Mouse (Mus musculus): ENCODE results near the gene Dennd5a. TPM values are rescaled to one million over a fixed set of nuclear protein-coding genes. Genes with fewer than 3 reads are reported as not detected.

Gene Dennd5a
- total RNA-seq, 2 experiments from 2014 or later = 144 to 148 TPM

DNA sequence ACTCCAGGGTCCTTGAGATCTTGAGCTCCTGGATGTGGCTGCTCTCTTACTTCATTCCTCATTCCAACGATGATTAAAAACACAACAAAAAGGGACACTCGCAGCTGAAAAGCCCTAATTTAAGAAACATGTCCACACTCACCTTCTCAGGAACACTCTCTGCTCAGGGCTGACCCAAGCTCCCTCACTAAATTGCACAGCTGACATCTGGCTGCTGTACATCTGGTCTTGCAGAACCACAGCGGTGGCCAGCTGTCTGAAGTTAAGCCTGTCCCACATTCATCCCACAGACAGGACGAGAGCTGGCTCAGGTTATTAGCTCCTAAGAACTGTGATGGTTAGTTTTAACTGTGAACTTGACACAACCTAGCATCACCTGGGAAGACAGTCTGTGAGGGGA lies 68.5 kb downstream of the Dennd5a start:
- intact Hi-C loops (cut with DNase I) = loop anchor here (2.0 to 5.0 kb wide), 2 partner anchors 99 to 184 kb away; no protein-coding TSS in a partner anchor
- DNase-seq (ENCODE audit: low spot score) = no peak

DNA sequence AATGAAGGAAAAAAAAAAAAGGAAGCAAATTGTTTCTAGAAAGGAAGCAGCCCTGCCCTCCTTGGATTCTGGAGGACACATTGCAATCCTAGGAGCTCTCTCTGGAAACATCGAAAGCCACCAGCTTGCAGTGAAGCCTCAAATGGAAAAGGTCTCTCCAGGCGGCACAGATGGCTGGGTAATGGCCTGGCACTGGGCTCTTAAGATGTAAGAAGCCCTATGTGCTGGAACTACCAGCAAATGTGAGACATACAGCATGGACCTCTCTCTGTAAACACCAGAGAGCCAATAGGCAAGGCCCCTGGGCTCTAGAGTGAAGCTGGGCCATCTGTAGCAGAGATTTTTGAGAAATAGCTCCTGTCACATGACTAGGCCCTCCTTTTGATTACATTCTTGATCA lies 70.0 kb downstream of the Dennd5a start:
- no peak for DNase-seq (ENCODE audit: low spot score)
- intact Hi-C loops (cut with DNase I) = loop anchor here (5.0 kb wide), 1 partner anchor 183 kb away; no protein-coding TSS in a partner anchor

DNA sequence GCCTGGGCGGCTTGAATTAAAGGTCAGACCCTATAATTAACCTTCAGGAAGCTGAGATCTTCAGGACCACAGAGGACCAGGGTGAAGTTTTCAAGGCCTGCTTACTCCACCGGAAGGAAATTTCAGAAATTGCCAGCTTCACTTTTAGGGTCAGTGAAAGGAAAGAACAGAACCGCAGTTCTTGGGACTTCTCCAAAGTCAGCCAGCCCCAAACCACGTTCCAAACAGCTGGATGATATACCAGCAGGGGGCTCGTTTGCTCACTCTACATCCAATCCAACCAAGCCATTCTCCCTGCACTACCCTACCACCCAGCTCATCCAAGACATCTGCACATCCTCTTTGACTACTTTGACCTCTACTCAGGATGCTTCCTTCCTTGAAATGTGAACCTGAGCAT lies 71.0 kb downstream of the Dennd5a start:
- intact Hi-C loops (cut with DNase I) = no loop called here
- no peak for DNase-seq (ENCODE audit: low spot score)

DNA sequence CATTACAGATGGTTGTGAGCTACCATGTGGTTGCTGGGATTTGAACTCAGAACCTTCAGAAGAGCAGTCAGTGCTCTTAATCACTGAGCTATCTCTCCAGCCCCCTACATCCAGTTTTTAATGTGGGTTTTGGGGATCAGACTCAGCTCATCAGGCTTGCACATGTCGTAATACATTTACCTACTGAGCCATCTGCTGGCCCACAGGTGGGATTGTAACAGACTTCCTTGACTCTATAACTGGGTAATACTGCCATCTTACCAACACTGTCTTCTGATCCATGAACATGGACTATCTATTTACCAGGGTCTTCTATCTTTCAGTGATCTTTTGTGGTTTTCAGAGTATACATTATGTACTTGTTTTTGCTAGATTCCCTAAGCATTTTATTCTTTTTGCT lies 74.0 kb downstream of the Dennd5a start:
- no peak for DNase-seq (ENCODE audit: low spot score)
- intact Hi-C loops (cut with DNase I) = no loop called here

DNA sequence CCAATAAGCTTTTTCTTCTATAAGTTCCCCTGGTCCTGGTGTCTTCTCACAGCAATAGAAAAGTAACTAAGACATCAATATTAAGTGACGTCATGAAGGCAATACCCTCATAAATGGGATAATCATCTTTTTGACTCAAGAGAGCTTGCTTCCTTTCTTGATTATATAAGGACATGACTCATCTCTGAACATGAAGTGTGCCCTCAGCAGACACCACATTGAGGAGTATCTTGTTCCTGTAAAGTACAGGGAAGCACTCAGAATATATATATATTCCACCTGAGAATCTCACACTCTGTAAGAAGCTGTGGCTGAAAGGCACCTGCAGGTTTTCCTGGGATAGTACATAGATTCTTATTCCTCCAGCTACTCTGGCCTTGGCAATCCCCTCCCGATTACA lies 77.7 kb downstream of the Dennd5a start:
- DNase-seq (ENCODE audit: low spot score) = no peak
- intact Hi-C loops (cut with DNase I) = no loop called here

DNA sequence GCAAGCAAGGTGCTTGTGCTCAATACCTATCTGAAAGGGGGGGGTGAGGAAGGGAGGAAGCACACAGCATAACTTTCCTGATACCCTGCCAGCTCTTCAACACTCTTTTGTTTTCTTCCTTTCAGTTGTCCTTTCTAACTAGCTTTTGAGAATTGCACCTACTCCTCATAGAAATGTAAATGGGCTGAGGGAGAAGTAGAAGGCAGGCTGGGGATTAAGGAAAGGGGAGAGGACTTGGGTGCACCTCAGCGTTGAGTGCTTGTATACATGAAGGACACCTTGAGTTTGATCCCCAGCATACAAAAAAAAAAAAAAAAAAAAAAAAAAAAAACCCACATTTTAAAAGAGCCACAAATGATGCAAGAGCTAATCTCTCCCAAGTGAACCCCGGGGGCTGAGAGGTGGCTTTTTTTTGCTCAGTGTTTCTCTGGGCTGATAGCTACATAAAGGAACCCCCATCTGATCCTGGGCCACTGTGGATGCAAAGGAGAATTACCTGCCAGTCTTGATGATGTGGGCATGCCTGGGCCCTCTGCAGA lies 78.6 kb downstream of the Dennd5a start:
- intact Hi-C loops (cut with DNase I) = no loop called here
- DNase-seq (ENCODE audit: low spot score) = no peak

DNA sequence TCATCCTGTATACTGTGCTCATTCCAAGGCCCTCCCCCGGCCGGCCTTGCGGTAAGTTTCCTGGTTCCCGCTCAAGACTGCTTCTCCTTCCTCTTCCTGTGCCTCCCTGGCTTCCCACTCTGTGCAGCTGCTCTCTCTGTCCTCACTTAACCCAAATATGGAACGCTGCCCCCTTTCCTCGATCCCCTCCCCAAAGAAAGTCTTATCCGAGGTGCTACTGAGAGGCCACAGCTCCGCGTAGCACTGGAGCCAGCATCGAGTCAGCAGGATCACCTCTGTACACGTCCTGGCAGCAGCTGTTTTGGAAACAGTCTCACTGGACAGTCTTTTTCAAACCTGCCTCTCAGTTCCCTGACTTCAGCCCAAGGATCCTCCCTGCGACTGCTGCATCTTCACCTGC lies 81.1 kb downstream of the Dennd5a start:
- intact Hi-C loops (cut with DNase I) = loop anchor here (5.0 kb wide), 1 partner anchor 87 kb away; no protein-coding TSS in a partner anchor

DNA sequence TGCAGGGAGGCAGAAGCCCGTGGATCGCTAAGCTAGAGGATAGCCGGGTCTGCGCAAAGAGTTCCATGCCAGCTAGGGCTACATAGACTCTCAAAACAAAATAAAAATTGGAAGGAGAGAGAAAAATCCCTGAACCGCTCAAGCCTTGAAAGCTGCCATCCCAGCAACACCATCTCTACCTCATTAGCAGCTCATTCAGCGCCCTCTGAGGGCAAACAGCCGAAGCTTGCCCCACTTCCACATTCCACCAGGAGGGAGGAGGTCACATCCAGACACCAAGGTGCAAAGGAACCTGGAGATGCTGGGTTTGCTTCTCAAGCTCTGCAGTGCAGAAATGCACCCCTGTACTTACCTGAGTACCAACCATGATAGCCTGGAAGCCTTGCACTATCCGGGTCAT lies 84.2 kb downstream of the Dennd5a start:
- intact Hi-C loops (cut with DNase I) = loop anchor here (5.0 kb wide), 1 partner anchor 84 kb away; no protein-coding TSS in a partner anchor
- DNase-seq (ENCODE audit: low spot score) = no peak

More for the DNA sequence above, 81.1 kb downstream of the Dennd5a start:
- DNase-seq (ENCODE audit: low spot score) = no peak

DNA sequence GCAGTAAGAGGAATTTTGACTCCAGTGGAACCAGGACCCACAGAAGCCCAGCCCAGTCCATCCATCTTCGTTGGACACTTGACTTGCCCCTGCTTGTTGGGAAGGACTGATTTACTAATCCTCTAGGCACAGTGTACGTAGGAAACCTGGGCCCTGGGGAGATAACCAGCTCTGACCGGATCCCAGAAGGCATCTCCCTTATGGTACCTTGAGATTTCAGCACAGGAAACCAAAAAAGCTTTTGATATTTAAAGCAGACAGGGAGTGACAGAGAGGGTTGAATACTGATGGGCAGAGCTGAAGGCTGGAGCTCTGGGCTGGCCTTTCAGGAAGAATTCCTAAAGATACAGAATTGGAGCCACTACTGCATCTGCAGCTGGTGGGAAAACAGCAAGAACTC lies 84.7 kb downstream of the Dennd5a start:
- no peak for DNase-seq (ENCODE audit: low spot score)
- intact Hi-C loops (cut with DNase I) = loop anchor here (5.0 kb wide), 1 partner anchor 83 kb away; no protein-coding TSS in a partner anchor

DNA sequence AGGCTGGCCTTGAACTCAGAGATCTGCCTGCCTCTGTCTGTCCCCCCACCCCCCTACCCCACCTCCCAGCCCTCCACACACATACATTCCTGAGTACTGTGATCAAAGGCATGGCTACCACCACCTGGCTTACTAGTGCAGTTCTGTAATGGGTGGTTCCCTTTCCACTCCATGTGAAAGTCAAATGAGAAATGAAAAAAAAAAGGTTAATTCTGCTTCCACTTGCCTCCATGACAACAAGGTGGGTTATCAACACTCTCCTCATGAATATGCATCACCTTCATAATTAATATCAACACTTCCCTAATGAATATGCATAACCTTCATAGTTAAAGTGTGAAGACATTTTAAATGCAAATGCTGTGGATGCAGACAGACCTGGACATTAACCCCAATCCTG lies 85.2 kb downstream of the Dennd5a start:
- intact Hi-C loops (cut with DNase I) = loop anchor here (5.0 kb wide), 1 partner anchor 83 kb away; no protein-coding TSS in a partner anchor
- DNase-seq (ENCODE audit: low spot score) = no peak

DNA sequence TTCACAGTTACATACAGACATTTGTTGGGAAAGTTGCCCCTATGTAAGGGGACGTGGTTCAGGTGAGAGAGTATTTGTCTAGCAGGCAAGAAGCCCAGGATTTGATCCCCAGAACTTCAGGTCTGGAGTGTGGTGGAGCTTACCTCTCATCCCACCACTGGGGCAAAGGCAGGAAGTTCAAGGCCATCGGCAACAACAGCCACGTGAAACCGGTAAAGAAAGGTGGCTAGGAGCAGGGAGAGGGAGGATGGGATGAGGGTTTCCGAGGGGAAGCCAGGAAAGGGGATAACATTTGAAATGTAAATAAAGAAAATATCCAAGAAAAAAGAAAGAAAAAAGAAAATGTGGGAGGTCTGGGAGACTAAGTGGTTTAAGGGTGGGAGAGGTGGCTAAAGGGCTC lies 87.1 kb downstream of the Dennd5a start:
- no peak for DNase-seq (ENCODE audit: low spot score)
- intact Hi-C loops (cut with DNase I) = no loop called here

DNA sequence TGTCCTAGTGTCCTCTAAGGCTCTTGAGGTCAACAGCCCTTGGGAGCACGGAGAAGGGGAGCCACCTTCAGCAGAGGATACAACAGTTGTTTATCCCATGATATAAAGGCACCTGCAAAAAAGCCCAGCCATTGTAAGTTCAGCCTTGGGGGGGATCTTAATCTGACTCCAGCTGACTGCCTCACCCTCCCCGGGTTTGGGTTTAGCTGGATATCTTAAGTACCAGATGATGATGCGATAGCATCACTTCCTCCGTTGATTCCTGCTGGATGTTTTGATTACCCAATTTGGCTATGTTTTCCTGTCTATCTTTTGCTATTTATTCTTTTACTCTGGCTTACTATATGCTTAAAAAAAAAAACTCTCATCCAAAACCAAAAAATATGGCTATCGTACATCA lies 89.0 kb downstream of the Dennd5a start:
- no peak for DNase-seq (ENCODE audit: low spot score)
- intact Hi-C loops (cut with DNase I) = no loop called here

DNA sequence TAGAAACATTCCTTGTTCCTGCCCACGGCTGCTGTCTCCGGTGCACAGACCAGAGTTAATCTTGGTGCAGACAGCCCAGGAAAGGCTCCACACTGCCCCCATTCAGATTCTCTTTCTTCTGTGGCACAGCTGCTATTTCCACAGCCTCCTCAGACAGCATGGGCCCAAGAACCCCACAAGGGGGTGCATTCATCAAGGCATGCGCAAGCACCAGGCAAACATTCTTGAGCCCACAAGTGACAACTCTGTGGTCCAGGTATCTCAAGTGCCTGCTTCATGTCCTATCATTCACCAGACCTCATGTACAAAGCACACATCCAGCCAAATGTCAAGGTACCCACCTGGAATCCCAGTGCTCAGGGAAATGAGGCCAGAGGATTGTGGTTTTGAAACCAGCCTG lies 91.8 kb downstream of the Dennd5a start:
- no peak for DNase-seq (ENCODE audit: low spot score)
- intact Hi-C loops (cut with DNase I) = no loop called here

DNA sequence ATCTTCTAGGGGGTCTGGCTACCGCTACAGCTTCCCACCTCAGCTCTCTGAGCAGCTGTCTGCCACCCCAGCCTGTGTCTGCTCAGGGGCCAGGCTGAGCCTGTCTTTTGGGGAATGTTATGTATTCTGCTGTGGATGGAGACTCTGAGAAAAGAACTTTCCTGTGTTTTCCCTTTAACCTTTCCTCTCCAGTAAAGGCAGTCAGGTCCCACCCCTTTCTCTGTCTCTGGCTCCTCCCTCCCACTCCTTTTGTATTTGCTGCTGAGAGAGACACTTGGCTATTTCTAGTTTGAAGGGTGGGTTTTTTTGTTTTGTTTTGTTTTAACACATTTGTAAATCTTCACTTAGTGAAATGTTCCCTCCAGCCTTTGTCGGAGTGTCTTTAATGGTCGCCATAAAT lies 93.6 kb downstream of the Dennd5a start:
- intact Hi-C loops (cut with DNase I) = no loop called here
- no peak for DNase-seq (ENCODE audit: low spot score)

DNA sequence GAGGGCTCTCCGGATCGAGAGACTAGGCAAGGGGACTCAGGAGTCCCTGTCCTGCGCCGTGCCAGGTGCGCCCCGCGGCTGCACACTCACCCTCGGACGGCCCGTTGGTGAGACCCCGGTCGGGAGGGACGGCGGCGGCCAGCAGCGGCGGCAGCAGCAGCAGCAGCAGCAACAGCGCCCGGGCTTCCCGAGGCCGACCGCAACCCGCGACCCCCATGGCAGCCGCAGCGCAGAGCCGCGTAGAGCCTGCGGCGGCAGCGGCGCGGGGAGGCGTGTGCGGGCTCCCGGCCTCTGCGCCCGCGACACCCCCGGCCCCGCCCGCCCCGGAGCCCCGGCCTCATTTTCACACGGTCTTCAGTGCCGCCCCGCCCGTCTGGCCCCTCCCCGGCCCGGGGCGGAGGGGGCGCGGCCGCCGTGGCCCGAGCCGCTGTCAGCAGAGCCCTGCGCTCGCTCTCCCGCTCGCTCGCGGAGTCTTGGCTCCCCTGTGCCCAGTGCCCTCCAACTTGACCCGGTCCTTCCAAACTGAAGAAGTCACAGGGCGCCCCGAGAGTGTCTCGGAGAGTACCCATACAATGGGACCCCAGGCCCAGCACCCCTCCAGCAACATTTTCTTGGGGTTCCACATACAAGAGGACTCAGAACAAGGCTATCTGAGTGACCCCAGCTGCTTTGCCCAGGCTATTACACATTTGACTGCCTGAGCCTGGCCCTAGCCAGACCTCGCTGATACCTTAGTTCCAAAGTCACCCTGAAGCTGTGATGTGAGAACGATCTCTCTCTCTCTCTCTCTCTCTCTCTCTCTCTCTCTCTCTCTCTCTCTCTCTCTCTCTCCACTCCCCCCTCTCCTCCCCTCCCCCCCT lies 94.7 kb downstream of the Dennd5a start, which contains the start of gene Scube2:
Scube2 (minus strand) TSS at position 310 of the 860 bp plus-strand sequence.
- DNase-seq (ENCODE audit: low spot score) = no peak
- intact Hi-C loops (cut with DNase I) = no loop called here

DNA sequence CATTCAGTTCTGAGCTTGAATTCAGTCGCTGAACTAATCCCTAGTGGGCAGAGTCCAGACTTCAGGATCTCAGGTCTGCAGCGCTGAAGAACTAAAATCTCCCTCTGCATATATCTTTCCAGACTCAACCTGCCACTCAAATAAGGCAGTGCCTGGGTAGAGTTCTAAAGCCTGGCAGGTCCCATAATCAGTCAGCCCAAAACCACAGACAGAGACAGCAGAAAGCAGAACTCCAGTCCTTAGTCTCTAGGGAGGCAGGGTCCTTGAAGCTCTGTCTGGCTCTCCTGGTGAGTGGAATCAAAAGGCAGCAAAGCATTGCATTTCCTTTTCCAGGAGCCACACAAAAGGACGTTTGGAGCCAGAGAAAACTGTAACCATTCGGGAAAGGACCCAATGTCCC lies 96.7 kb downstream of the Dennd5a start:
- intact Hi-C loops (cut with DNase I) = no loop called here
- no peak for DNase-seq (ENCODE audit: low spot score)

DNA sequence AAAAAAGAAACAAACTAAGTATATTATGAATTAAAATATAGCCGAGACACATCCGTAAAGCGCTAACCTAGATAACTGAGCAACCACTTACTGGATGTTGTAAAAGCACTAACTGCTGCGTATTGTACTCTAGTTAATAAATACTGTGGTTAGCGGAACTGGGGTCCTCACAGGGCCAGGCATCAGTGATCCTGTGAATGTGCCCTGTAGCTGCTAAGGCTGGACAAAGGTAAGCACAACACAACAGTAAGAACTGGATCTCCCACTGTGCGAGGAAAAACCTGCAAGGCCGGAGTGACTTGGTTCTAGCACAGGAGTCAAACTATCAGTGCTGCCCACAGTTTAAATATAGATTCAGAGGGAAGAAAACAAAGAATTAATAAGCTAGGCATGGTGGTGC lies 100.1 kb downstream of the Dennd5a start:
- DNase-seq (ENCODE audit: low spot score) = no peak
- intact Hi-C loops (cut with DNase I) = no loop called here

DNA sequence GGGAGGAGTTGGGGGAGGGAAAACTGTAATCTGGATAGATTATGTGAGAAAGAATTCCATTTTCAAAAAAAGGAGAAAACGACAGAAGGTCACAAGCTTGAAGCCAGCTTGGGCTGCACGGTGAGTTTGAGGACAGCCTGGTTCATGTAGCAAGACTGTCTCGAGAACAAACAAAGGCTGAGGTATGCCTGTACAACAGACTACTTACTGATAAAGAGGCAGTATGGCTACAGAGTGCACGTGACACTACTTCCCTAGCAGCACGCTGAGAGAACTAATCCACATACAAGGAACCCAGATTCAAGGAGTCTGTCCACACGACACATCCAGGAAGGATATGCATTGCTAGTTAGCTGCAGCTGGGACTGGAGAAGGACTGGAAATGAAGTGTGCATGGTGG lies 100.9 kb downstream of the Dennd5a start:
- no peak for DNase-seq (ENCODE audit: low spot score)
- intact Hi-C loops (cut with DNase I) = no loop called here

DNA sequence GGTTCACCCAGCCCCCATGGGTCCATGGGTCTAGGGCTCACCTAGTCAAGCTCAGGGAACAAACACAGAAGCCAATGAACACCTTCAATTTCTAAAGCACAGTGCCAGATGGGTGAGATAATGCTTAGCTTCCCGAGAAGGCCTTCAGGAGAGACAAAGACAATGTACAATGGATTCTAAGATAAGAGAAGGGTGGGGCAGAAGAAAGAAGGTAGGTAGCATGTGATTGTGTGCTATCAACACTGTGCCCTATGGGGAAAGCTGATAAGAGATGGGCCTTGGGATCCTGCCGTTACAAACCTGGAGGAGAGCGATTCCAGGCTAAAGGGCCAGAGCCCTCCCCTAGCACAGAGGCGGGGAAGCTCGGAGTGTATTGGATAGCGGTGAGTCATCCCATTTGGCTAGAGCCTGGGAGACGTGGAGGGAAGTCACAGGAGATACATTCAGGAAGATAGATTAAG lies 107.5 kb downstream of the Dennd5a start:
- DNase-seq (ENCODE audit: low spot score) = no peak
- intact Hi-C loops (cut with DNase I) = no loop called here

DNA sequence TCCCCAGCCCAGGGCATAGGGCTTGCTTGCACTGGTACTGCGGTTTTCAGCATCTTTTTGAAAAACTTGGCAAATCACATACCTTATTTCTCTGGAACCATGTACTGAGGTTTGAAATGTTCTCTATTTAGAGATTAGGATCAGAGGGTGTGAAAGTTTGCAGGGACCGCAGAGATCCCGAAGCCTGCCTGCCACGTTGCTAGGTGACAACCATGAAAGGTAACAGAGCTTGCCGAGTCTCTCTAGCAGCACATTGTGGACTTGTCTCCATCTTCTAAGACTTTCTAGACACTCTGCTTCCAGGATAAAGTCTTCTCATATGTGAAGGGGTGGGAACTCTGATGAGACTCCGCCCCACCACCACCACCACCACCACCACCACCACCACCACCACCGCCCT lies 108.3 kb downstream of the Dennd5a start:
- DNase-seq (ENCODE audit: low spot score) = no peak
- intact Hi-C loops (cut with DNase I) = no loop called here

DNA sequence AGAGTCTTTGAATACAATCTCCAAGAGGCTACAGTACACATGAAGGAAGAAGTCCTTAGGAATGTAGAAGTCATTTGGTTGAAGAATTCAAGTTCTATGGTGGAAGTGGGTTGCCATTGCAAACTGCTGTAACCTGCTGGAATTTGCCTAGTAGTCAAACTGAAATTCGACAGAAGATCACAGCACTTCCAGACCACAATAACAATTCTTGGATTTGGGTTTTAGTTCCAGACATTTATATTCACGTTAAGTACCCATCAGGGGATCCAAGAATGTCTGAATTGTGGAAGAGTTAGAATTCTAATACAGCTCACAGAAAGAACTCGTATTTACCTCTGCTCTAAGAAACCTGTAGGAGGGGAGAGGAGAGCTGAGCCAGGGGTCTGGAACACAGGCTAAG lies 109.7 kb downstream of the Dennd5a start:
- intact Hi-C loops (cut with DNase I) = no loop called here
- DNase-seq (ENCODE audit: low spot score) = no peak
